In the genomic region with DNA sequence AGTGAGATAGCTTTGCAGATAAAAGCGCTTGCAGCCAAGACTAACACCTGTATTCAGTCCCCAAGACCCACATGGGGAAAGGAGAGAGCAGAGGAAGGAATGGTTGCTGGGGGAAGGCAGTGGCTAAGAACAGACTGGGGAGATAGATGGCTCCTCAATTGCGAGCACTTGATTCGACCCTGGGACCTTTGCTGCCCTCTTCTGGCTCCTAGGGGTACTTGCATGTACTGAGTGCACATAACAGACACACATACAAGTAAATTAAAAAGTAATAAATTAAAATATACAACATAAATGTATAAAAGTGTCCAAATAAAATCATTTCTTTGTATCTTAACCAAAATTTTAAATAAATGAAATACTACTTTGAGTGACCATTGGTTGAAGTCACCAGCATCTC, we compare ENCODE assay signal across 16 mouse cellular contexts.
A peak's percentile ranks its signal among the peaks of the same experiment; 100 is the strongest.
DNase-seq lines count a peak whose midpoint lies in the region; ATAC-seq and TF ChIP-seq lines count a peak whose summit lies in the region.
"Had no signal": no experiment of that assay in that cellular context is flagged by ENCODE, and none has a peak within 500 bp of the region (broad histone marks: within the 10 kb centered on the region; RNA-seq: fewer than 3 reads in every experiment).

No protein-coding gene starts in this region.

- H3K9me3 ChIP-seq in liver, embryonic 14.5 days (ENCODE audit: control insufficient read depth, low read length), result no peaks in the 10 kb centered on the region
- no peaks in the 10 kb centered on the region for H3K9me3 ChIP-seq in liver, embryonic 12.5 days (replicated peaks)
- H3K9me3 ChIP-seq: embryonic facial prominence, embryonic 13.5 days; heart, embryonic 15.5 days; liver, embryonic 13.5 days; midbrain, embryonic 12.5 days had no signal

- no peak for ATAC-seq in liver, embryonic 14.5 days (ENCODE audit: insufficient read depth)
- no peak for ATAC-seq in liver, embryonic 12.5 days

- no peak overlapping the region for H3K9ac ChIP-seq in liver, embryonic 14.5 days (replicated peaks)
- no peak overlapping the region for H3K9ac ChIP-seq in liver, embryonic 12.5 days
- H3K9ac ChIP-seq: embryonic facial prominence, embryonic 13.5 days; heart, embryonic 15.5 days; liver, embryonic 13.5 days; midbrain, embryonic 12.5 days had no signal

- peak; percentile 42 for TF ChIP-seq CTCF in liver, embryonic 14.5 days (IDR thresholded peaks at IDR 0.05; ENCODE audit: low read depth)

- H3K4me2 ChIP-seq in liver, embryonic 14.5 days (ENCODE audit: low read depth), result no peak overlapping the region
- H3K4me2 ChIP-seq in liver, embryonic 12.5 days, result no peak overlapping the region
- H3K4me2 ChIP-seq: embryonic facial prominence, embryonic 13.5 days; heart, embryonic 15.5 days; liver, embryonic 13.5 days; midbrain, embryonic 12.5 days had no signal

- no peak overlapping the region for H3K4me3 ChIP-seq in liver, embryonic 14.5 days (ENCODE audit: insufficient read depth in 1 of 2, low read depth in 2 of 2, low read length in 2 of 2)
- H3K4me3 ChIP-seq in liver, embryonic 12.5 days, result no peak overlapping the region
- H3K4me3 ChIP-seq: embryonic facial prominence, embryonic 13.5 days; heart, embryonic 15.5 days; hindbrain, embryonic 10.5 days; liver, embryonic 13.5 days; midbrain, embryonic 12.5 days had no signal

- H3K36me3 ChIP-seq in liver, embryonic 14.5 days (replicated peaks; ENCODE audit: control insufficient read depth, insufficient read depth, low read depth), result no peaks in the 10 kb centered on the region
- no peaks in the 10 kb centered on the region for H3K36me3 ChIP-seq in liver, embryonic 12.5 days
- H3K36me3 ChIP-seq: embryonic facial prominence, embryonic 13.5 days; heart, embryonic 15.5 days; hindbrain, embryonic 10.5 days; liver, embryonic 13.5 days; midbrain, embryonic 12.5 days had no signal

- peak; percentile 8 for DNase-seq in embryo, embryonic 10 days (ENCODE audit: low spot score)
- DNase-seq in embryo, embryonic 9.5 days (ENCODE audit: extremely low spot score), result no peak
- DNase-seq in liver, embryonic 14.5 days (ENCODE audit: low read depth in 3 of 3, low spot score in 3 of 3), result no peak
- DNase-seq in A20 (ENCODE audit: low read depth, low spot score) (peak; percentile 20), R1 (ENCODE audit: low read depth, low spot score) (peak; percentile 76)
- no peak for DNase-seq in right cerebral cortex, postnatal 14 days
- DNase-seq in thymus, adult 18-20 months, result no peak
- DNase-seq: adrenal gland, adult 2 months; cerebellum, adult 9-11 months; layer of hippocampus, adult 9-11 months; liver, embryonic 13.5 days had no signal

- no peaks in the 10 kb centered on the region for H3K27me3 ChIP-seq in liver, embryonic 14.5 days (ENCODE audit: control insufficient read depth, insufficient read depth, low read length)
- no peaks in the 10 kb centered on the region for H3K27me3 ChIP-seq in liver, embryonic 12.5 days (replicated peaks)
- H3K27me3 ChIP-seq: embryonic facial prominence, embryonic 13.5 days; heart, embryonic 15.5 days; liver, embryonic 13.5 days; midbrain, embryonic 12.5 days had no signal

- TF ChIP-seq EP300 in liver, embryonic 14.5 days (IDR thresholded peaks at IDR 0.05; ENCODE audit: low read depth), result no peak

- H3K27ac ChIP-seq in liver, embryonic 14.5 days, result no peak overlapping the region
- no peak overlapping the region for H3K27ac ChIP-seq in liver, embryonic 12.5 days
- H3K27ac ChIP-seq: embryonic facial prominence, embryonic 13.5 days; heart, embryonic 15.5 days; hindbrain, embryonic 10.5 days; liver, embryonic 13.5 days; midbrain, embryonic 12.5 days had no signal

- 57% methylated on average over 3 of the region's 3 CpGs for WGBS in liver, embryonic 14.5 days (ENCODE audit: insufficient replicate concordance)
- WGBS in liver, embryonic 12.5 days (ENCODE audit: insufficient replicate concordance), result 64% methylated on average over 3 of the region's 3 CpGs

- H3K4me1 ChIP-seq in liver, embryonic 14.5 days (replicated peaks; ENCODE audit: control insufficient read depth in 2 of 2, insufficient read depth in 2 of 2, low read length in 1 of 2), result no peaks in the 10 kb centered on the region
- no peaks in the 10 kb centered on the region for H3K4me1 ChIP-seq in liver, embryonic 12.5 days
- H3K4me1 ChIP-seq: embryonic facial prominence, embryonic 13.5 days; heart, embryonic 15.5 days; hindbrain, embryonic 10.5 days; liver, embryonic 13.5 days; midbrain, embryonic 12.5 days had no signal

Comparison
In these comparisons a context has a peak if more than half of its experiments do, and no peak if none do; other contexts are left out.
1. DNase-seq: peak in embryo, embryonic 10 days (single experiment), A20 (single experiment) and R1 (single experiment); none in embryo, embryonic 9.5 days (single experiment), liver, embryonic 14.5 days (0 of 3), right cerebral cortex, postnatal 14 days (single experiment) and thymus, adult 18-20 months (0 of 2).